Mouse (Mus musculus): ENCODE data around the gene Ntn1.

GRCm38 (mm10) chr11:68383519-68383918, 17.1 kb downstream of the Ntn1 start:
- TF ChIP-seq CTCF (IDR thresholded peaks at IDR 0.05; ENCODE audit: borderline replicate concordance, insufficient read depth, low read length) (no peak), POLR2A (IDR thresholded peaks at IDR 0.05; ENCODE audit: low read depth, low read length) (no peak)

All from embryonic fibroblast, embryonic 13.5 days (primary cell).